ENCODE assay signal across 18 mouse cellular contexts in the genomic region with DNA sequence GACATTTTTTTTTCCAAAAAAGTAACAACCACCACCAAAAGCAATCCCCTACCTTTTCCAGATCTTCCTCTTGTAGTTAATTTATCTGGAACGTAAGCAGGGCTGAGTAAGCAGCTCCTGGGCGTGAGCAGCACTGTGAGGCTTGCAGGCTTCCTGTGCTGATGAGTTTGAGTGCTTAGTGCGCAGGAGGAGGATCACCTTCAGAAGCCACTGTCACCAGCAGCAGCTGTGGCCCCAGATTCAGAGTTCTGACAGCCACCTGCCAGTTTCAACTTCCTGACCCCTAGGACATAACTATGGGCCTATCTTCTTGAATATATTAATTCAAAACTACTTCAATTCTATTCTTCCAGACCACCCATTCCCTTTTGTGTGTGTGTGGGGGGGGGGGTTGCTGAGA. TPM values are rescaled to one million over a fixed set of nuclear protein-coding genes. Genes with fewer than 3 reads are reported as not detected.
A peak's percentile ranks its signal among the peaks of the same experiment; 100 is the strongest.
DNase-seq lines count a peak whose midpoint lies in the region; ATAC-seq and TF ChIP-seq lines count a peak whose summit lies in the region.
"Had no signal": no experiment of that assay in that cellular context is flagged by ENCODE, and none has a peak within 500 bp of the region (broad histone marks: within the 10 kb centered on the region; RNA-seq: fewer than 3 reads in every experiment).

No protein-coding gene starts in this region.

- TF ChIP-seq CTCF in hindbrain, postnatal 0 days (IDR thresholded peaks at IDR 0.05; ENCODE audit: low read depth) = no peak

- no peak overlapping the region for H3K9ac ChIP-seq in hindbrain, postnatal 0 days (replicated peaks; ENCODE audit: low read length)
- H3K9ac ChIP-seq: heart, embryonic 13.5 days; limb, embryonic 12.5 days; liver, embryonic 15.5 days had no signal

- H3K27ac ChIP-seq in hindbrain, postnatal 0 days = no peak overlapping the region
- H3K27ac ChIP-seq: heart, embryonic 13.5 days; limb, embryonic 12.5 days; liver, embryonic 15.5 days; macrophage had no signal

- H3K36me3 ChIP-seq in hindbrain, postnatal 0 days (ENCODE audit: insufficient read depth, low read length) = no peaks in the 10 kb centered on the region
- H3K36me3 ChIP-seq: heart, embryonic 13.5 days; limb, embryonic 12.5 days; liver, embryonic 15.5 days had no signal

- peak; percentile 42 to 45 for DNase-seq in B cell, adult 2 months
- peak; percentile 71 to 74 for DNase-seq in thymus, postnatal 10 days (ENCODE audit: low spot score in 2 of 2)
- no peak for DNase-seq in hindbrain, postnatal 0 days (ENCODE audit: low spot score)
- DNase-seq in lung, postnatal 14 days = no peak
- DNase-seq in left cerebral cortex, postnatal 10 days (ENCODE audit: extremely low spot score in 1 of 2, low spot score in 2 of 2) = no peak
- DNase-seq: cerebellum, adult 9-10 months; gastrocnemius, postnatal 25 days; kidney, adult 11 months; kidney, postnatal 4 days; layer of hippocampus, postnatal 36 days had no signal

- intact Hi-C loops in left cerebral cortex, postnatal 10 days (cut with DNase I) = no loop called here

- H3K27me3 ChIP-seq in hindbrain, postnatal 0 days (ENCODE audit: insufficient read depth, low read length) = no peaks in the 10 kb centered on the region
- H3K27me3 ChIP-seq: heart, embryonic 13.5 days; limb, embryonic 12.5 days; liver, embryonic 15.5 days had no signal

- H3K4me1 ChIP-seq in hindbrain, postnatal 0 days (ENCODE audit: insufficient read depth, low read length) = peaks cover 4% of the 10 kb centered on the region; the same call in 1 of the 2 replicates

- WGBS in hindbrain, postnatal 0 days = 68% methylated on average over 3 of the region's 3 CpGs

- no peak overlapping the region for H3K4me2 ChIP-seq in hindbrain, postnatal 0 days (ENCODE audit: low read depth, low read length)
- H3K4me2 ChIP-seq: heart, embryonic 13.5 days; limb, embryonic 12.5 days; liver, embryonic 15.5 days had no signal

- peak; percentile 87 for ATAC-seq in CD4-positive, CD25-positive, alpha-beta regulatory T cell, adult 4 months
- ATAC-seq in megakaryocyte progenitor cell, adult 5-6 weeks (replicated peaks; ENCODE audit: poor library complexity) = peak; percentile 42; the same call in 1 of the 2 replicates
- no peak for ATAC-seq in hindbrain, postnatal 0 days
- ATAC-seq: forebrain, embryonic 16.5 days had no signal

- H3K4me3 ChIP-seq in hindbrain, postnatal 0 days (ENCODE audit: low read length) = no peak overlapping the region
- H3K4me3 ChIP-seq: erythroblast, embryonic 14.5 days; heart, embryonic 13.5 days; limb, embryonic 12.5 days; liver, embryonic 15.5 days had no signal

- no peaks in the 10 kb centered on the region for H3K9me3 ChIP-seq in hindbrain, postnatal 0 days (ENCODE audit: low read length)
- H3K9me3 ChIP-seq: heart, embryonic 13.5 days; limb, embryonic 12.5 days; liver, embryonic 15.5 days had no signal

RNA-seq across cellular contexts. Expression of a gene that starts 23.4 kb away (rescaled TPM):
- 100 to 1,000 TPM; 369 to 477 TPM for polyA plus RNA-seq in CD4-positive, CD25-positive, alpha-beta regulatory T cell, adult 4 months (2017; shearing (Covaris generic))
- total RNA-seq in megakaryocyte progenitor cell, adult 5-6 weeks (2015) = 39.1 and 41.1 TPM in 2 replicates
- total RNA-seq in megakaryocyte progenitor cell, adult 5-6 weeks (2017) = 51.9 and 52.0 TPM in 2 replicates
- 141 and 144 TPM in 2 replicates for total RNA-seq in hindbrain, postnatal 0 days (2014; rRNA removed)
- 139 TPM in 2 replicates for polyA plus RNA-seq in hindbrain, postnatal 0 days (2015; fragmentation: Nextera tagmentation; extraction: Ambion mirVana)
- 100 to 1,000 TPM; 180 to 182 TPM for total RNA-seq in left cerebral cortex, postnatal 10 days (2021)

Comparison
In these comparisons a context has a peak if more than half of its experiments do, and no peak if none do; other contexts are left out.
1. DNase-seq: peak in B cell, adult 2 months (2 of 2) and thymus, postnatal 10 days (2 of 2); none in hindbrain, postnatal 0 days (single experiment), lung, postnatal 14 days (single experiment) and left cerebral cortex, postnatal 10 days (0 of 2).